Mouse (Mus musculus) ES-CJ7 (cell line): ENCODE data around the gene Vmn1r128.
"Not testable (repeated sequence)": the region's sequence is repeated elsewhere in the genome, so short reads cannot be mapped to it uniquely, and the experiment has no call there.

Experiments
- DNase-seq: peaks from one replicate; pipeline ENCODE4 v3.0.0; 2011; ENCODE audit warnings: low read depth, low spot score

Gene Vmn1r128

DNA sequence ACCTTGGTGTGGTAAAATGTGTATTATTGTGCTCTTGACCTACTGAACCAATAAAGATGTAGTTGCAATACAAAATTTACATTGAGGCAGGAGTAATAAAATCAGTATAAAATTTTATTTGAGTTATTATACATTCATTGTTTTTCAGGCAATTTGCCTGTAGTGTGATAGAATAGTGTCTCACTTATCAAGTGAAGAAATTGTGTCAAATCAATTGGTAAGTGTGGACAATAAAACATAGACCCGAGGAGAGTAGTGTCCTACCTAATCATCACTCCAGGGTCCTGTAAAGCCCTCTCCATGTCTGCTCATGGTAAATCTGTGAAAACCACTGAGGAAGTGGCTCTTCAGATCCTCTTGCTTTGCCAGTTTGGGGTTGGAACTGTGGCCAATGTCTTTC is at the start of gene Vmn1r128:
Vmn1r128 (plus strand) TSS at position 301 of the 400 bp plus-strand sequence.
- not testable (repeated sequence) for DNase-seq

DNA sequence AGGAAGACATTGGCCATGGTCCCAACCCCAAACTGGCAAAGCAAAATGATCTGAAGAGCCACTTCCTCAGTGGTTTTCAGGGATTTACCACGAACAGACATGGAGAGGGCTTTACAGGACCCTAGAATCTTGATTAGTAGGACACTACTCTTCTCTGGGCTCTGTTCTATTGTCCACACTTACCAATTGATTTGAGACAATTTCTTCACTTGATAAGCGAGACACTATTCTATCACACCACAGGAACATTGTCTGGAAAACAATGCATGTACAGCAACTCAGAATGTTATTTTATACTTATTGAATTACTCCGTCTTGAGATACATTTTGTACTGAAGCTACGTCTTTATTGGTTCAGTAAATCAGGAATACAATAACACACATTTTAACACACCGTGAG is 47.8 kb upstream of the Vmn1r128 start, which contains the start of gene Vmn1r126:
Vmn1r126 (minus strand) TSS at position 101 of the 400 bp plus-strand sequence.
- not testable (repeated sequence) for DNase-seq

DNA sequence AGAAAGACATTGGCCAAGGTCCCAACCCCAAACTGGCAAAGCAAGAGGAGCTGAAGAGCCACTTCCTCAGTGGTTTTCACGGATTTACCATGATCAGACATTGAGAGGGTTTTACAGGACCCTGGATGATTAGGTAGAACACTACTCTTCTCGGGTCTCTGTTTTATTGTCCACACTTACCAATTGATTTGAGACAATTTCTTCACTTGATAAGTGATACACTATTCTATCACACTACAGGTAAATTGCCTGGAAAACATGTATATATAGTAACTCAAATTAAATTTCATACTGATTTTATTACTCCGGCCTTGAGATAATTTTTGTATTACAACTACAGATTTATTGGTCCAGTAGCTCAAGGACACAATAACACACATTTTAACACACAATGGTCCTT is 29.4 kb upstream of the Vmn1r128 start, which contains the start of gene Vmn1r127:
Vmn1r127 (minus strand) TSS at position 101 of the 400 bp plus-strand sequence.
- DNase-seq = not testable (repeated sequence)

DNA sequence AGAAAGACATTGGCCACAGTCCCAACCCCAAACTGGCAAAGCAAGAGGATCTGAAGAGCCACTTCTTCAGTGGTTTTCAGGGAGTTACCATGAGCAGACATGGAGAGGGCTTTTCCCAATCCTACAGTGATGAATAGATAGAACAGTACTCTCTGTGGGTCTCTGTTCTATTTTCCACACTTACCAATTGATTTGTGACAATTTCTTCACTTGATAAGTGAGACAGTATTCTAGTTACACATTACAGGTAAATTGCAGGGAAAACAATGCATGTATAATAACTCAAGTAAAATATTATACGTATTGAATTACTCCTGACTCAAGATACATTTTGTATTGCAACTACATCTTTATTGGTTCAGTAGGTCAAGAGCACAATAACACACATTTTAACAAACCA is 12.0 kb downstream of the Vmn1r128 start, which contains the start of gene Vmn1r129:
Vmn1r129 (minus strand) TSS at position 101 of the 400 bp plus-strand sequence.
- DNase-seq = not testable (repeated sequence)
